Mouse (Mus musculus): ENCODE data around the gene Yipf6. TPM values are rescaled to one million over a fixed set of nuclear protein-coding genes. Genes with fewer than 3 reads are reported as not detected.
A peak's percentile ranks its signal among the peaks of the same experiment; 100 is the strongest.

Gene Yipf6
- 28.1 and 30.3 TPM in 2 replicates for polyA plus RNA-seq (2014; fragmentation: Nextera tagmentation; extraction: Ambion mirVana)

GRCm38 (mm10) chrX:98936101-98936500, at the start of gene Yipf6:
Yipf6 (plus strand) TSS chrX:98936316.
- peak within 1 kb of the TSS; percentile 58 for H3K4me2 ChIP-seq
- no peaks in the 10 kb centered on the region for H3K27me3 ChIP-seq (ENCODE audit: insufficient read depth, low read length)
- peak; percentile 6 for DNase-seq
- H3K27ac ChIP-seq (ENCODE audit: low read depth), result peak within 1 kb of the TSS; percentile 96
- 52% methylated on average over 3 of the region's 3 CpGs for WGBS
- H3K4me1 ChIP-seq (ENCODE audit: insufficient read depth), result no peaks in the 10 kb centered on the region
- no peak for TF ChIP-seq CTCF (IDR thresholded peaks at IDR 0.05; ENCODE audit: low read depth)
- peak within 1 kb of the TSS; percentile 60 for H3K4me3 ChIP-seq (ENCODE audit: low read depth, low read length)
- H3K36me3 ChIP-seq (ENCODE audit: insufficient read depth), result peaks cover 6% of the 10 kb centered on the region; the same call in 1 of the 2 replicates
- no peaks in the 10 kb centered on the region for H3K9me3 ChIP-seq (ENCODE audit: low read depth, low read length)
- ATAC-seq (ENCODE audit: insufficient read depth), result no peak
- peak within 1 kb of the TSS; percentile 71 for H3K9ac ChIP-seq

- peak overlapping the region; percentile 64 for H3K4me2 ChIP-seq
- no peaks in the 10 kb centered on the region for H3K36me3 ChIP-seq (ENCODE audit: insufficient read depth)
- no peaks in the 10 kb centered on the region for H3K4me1 ChIP-seq (ENCODE audit: insufficient read depth)
- 8% methylated on average over 14 of the region's 14 CpGs for WGBS
- ATAC-seq (ENCODE audit: insufficient read depth), result no peak
- H3K4me3 ChIP-seq (ENCODE audit: low read depth, low read length), result peak overlapping the region; percentile 48
- H3K9me3 ChIP-seq (ENCODE audit: low read depth, low read length), result no peaks in the 10 kb centered on the region
- H3K9ac ChIP-seq, result peak overlapping the region; percentile 54
- H3K27ac ChIP-seq (ENCODE audit: low read depth), result peak overlapping the region; percentile 84; the same call in 1 of the 2 replicates
- H3K27me3 ChIP-seq (ENCODE audit: insufficient read depth, low read length), result no peaks in the 10 kb centered on the region
- no peak for TF ChIP-seq CTCF (IDR thresholded peaks at IDR 0.05; ENCODE audit: low read depth)
- no peak for DNase-seq
These were observed 46.1 kb upstream of the Yipf6 start for GRCm38 (mm10) chrX:98890072-98890405.

GRCm38 (mm10) chrX:98890406-98891116, 45.6 kb upstream of the Yipf6 start, which contains the start of gene Ophn1:
Ophn1 (minus strand) TSS chrX:98891025.
- peak; percentile 95 for ATAC-seq (ENCODE audit: insufficient read depth)
- peak; percentile 80 for DNase-seq
- Histone ChIP-seq H3K27me3 (ENCODE audit: insufficient read depth, low read length) (no peaks in the 10 kb centered on the region), H3K4me2 (peak within 1 kb of the TSS; percentile 64), H3K9me3 (ENCODE audit: low read depth, low read length) (no peaks in the 10 kb centered on the region), H3K4me3 (ENCODE audit: low read depth, low read length) (peak within 1 kb of the TSS; percentile 48), H3K27ac (ENCODE audit: low read depth) (peak within 1 kb of the TSS; percentile 84), H3K36me3 (ENCODE audit: insufficient read depth) (no peaks in the 10 kb centered on the region), H3K9ac (peak within 1 kb of the TSS; percentile 54), H3K4me1 (ENCODE audit: insufficient read depth) (no peaks in the 10 kb centered on the region)
- WGBS, result 7% methylated on average over 48 of the region's 48 CpGs
- TF ChIP-seq CTCF (IDR thresholded peaks at IDR 0.05; ENCODE audit: low read depth), result peak; percentile 17; the same call in 1 of the 2 replicates

GRCm38 (mm10) chrX:98898307-98898706, 37.8 kb upstream of the Yipf6 start:
- ATAC-seq (ENCODE audit: insufficient read depth) (no peak), DNase-seq (peak; percentile 49)
- H3K9ac ChIP-seq, result no peak overlapping the region
- H3K4me3 ChIP-seq (ENCODE audit: low read depth, low read length), result no peak overlapping the region
- TF ChIP-seq CTCF (IDR thresholded peaks at IDR 0.05; ENCODE audit: low read depth), result no peak
- H3K36me3 ChIP-seq (ENCODE audit: insufficient read depth), result no peaks in the 10 kb centered on the region
- H3K9me3 ChIP-seq (ENCODE audit: low read depth, low read length), result no peaks in the 10 kb centered on the region
- 57% methylated on average over 3 of the region's 3 CpGs for WGBS
- no peak overlapping the region for H3K4me2 ChIP-seq
- H3K27ac ChIP-seq (ENCODE audit: low read depth), result no peak overlapping the region
- H3K27me3 ChIP-seq (ENCODE audit: insufficient read depth, low read length), result no peaks in the 10 kb centered on the region
- no peaks in the 10 kb centered on the region for H3K4me1 ChIP-seq (ENCODE audit: insufficient read depth)

- H3K27ac ChIP-seq (ENCODE audit: low read depth), result no peak overlapping the region
- no peaks in the 10 kb centered on the region for H3K36me3 ChIP-seq (ENCODE audit: insufficient read depth)
- H3K4me1 ChIP-seq (ENCODE audit: insufficient read depth), result no peaks in the 10 kb centered on the region
- ATAC-seq (ENCODE audit: insufficient read depth) (no peak), DNase-seq (no peak)
- H3K4me2 ChIP-seq, result no peak overlapping the region
- no peaks in the 10 kb centered on the region for H3K9me3 ChIP-seq (ENCODE audit: low read depth, low read length)
- H3K4me3 ChIP-seq (ENCODE audit: low read depth, low read length), result no peak overlapping the region
- H3K27me3 ChIP-seq (ENCODE audit: insufficient read depth, low read length), result no peaks in the 10 kb centered on the region
- WGBS, result 83% methylated on average over 6 of the region's 6 CpGs
- H3K9ac ChIP-seq, result no peak overlapping the region
- TF ChIP-seq CTCF (IDR thresholded peaks at IDR 0.05; ENCODE audit: low read depth), result no peak
These were observed 31.9 kb upstream of the Yipf6 start for GRCm38 (mm10) chrX:98904226-98904625.

GRCm38 (mm10) chrX:98908910-98909309, 27.2 kb upstream of the Yipf6 start:
- Histone ChIP-seq H3K27me3 (ENCODE audit: insufficient read depth, low read length) (no peaks in the 10 kb centered on the region), H3K9me3 (ENCODE audit: low read depth, low read length) (no peaks in the 10 kb centered on the region), H3K4me3 (ENCODE audit: low read depth, low read length) (no peak overlapping the region), H3K36me3 (ENCODE audit: insufficient read depth) (no peaks in the 10 kb centered on the region), H3K4me1 (ENCODE audit: insufficient read depth) (no peaks in the 10 kb centered on the region), H3K4me2 (no peak overlapping the region), H3K27ac (ENCODE audit: low read depth) (no peak overlapping the region), H3K9ac (no peak overlapping the region)
- DNase-seq, result no peak
- ATAC-seq (ENCODE audit: insufficient read depth), result no peak
- TF ChIP-seq CTCF (IDR thresholded peaks at IDR 0.05; ENCODE audit: low read depth), result no peak
- WGBS, result 40% methylated on average over 1 of the region's 1 CpGs

- ATAC-seq (ENCODE audit: insufficient read depth) (no peak), DNase-seq (peak; percentile 86)
These were observed 16.7 kb upstream of the Yipf6 start for GRCm38 (mm10) chrX:98919423-98919822.

More at GRCm38 (mm10) chrX:98919423-98919822, 16.7 kb upstream of the Yipf6 start:
- H3K4me1 ChIP-seq (ENCODE audit: insufficient read depth), result no peaks in the 10 kb centered on the region
- no peak overlapping the region for H3K4me2 ChIP-seq
- H3K4me3 ChIP-seq (ENCODE audit: low read depth, low read length), result no peak overlapping the region
- no peaks in the 10 kb centered on the region for H3K36me3 ChIP-seq (ENCODE audit: insufficient read depth)
- TF ChIP-seq CTCF (IDR thresholded peaks at IDR 0.05; ENCODE audit: low read depth), result peak; percentile 64
- H3K9me3 ChIP-seq (ENCODE audit: low read depth, low read length), result no peaks in the 10 kb centered on the region
- H3K9ac ChIP-seq, result no peak overlapping the region
- no peaks in the 10 kb centered on the region for H3K27me3 ChIP-seq (ENCODE audit: insufficient read depth, low read length)
- no peak overlapping the region for H3K27ac ChIP-seq (ENCODE audit: low read depth)
- 13% methylated on average over 6 of the region's 6 CpGs for WGBS
